Mouse (Mus musculus) layer of hippocampus, adult 2 months (tissue): ENCODE results near the gene Ets1. TPM values are rescaled to one million over a fixed set of nuclear protein-coding genes. Genes with fewer than 3 reads are reported as not detected.

Experiments used
- DNase-seq, 2 experiments: peaks; one replicate each; pipeline ENCODE4 v3.0.0; 2022; ENCODE audit warnings: low spot score in 2 of 2
- H3K27ac ChIP-seq: fragments of 200-600 bp; 2 replicates; pipeline ENCODE4 v1.8.1; 2022
- H3K4me3 ChIP-seq: fragments of 200-600 bp; 2 replicates; pipeline ENCODE4 v1.8.1; 2022; ENCODE audit warnings: mild to moderate bottlenecking
- CTCF ChIP-seq: fragments of 200-600 bp; conservative IDR thresholded peaks from 2 replicates; pipeline ENCODE4 v1.8.1; 2022; ENCODE audit warnings: antibody characterized with exemption, mild to moderate bottlenecking, moderate library complexity
- total RNA-seq, 2 experiments: library from RNA; stranded (reverse); gene quantifications; 2 replicates each; pipeline ENCODE4 v1.2.3; 2021

Gene Ets1
- total RNA-seq, 2 experiments from 2014 or later = 9.9 to 12.2 TPM

GRCm38 (mm10) chr9:32765123-32765522 is 129.1 kb downstream of the Ets1 start:
- no peak for TF ChIP-seq CTCF
- Histone ChIP-seq H3K27ac (no peak overlapping the region), H3K4me3 (no peak overlapping the region)
- DNase-seq = no peak

GRCm38 (mm10) chr9:32778866-32779265 is 142.8 kb downstream of the Ets1 start:
- Histone ChIP-seq H3K27ac (no peak overlapping the region), H3K4me3 (no peak overlapping the region)
- TF ChIP-seq CTCF = no peak
- no peak for DNase-seq

GRCm38 (mm10) chr9:32782391-32783092 is 146.5 kb downstream of the Ets1 start:
- TF ChIP-seq CTCF = no peak
- H3K4me3 ChIP-seq = no peak overlapping the region

GRCm38 (mm10) chr9:32787091-32787490 is 151.1 kb downstream of the Ets1 start:
- Histone ChIP-seq H3K27ac (no peak overlapping the region), H3K4me3 (no peak overlapping the region)
- TF ChIP-seq CTCF = no peak

More at GRCm38 (mm10) chr9:32782391-32783092, 146.5 kb downstream of the Ets1 start:
- no peak for DNase-seq
- H3K27ac ChIP-seq = no peak overlapping the region

GRCm38 (mm10) chr9:32787615-32788014 is 151.6 kb downstream of the Ets1 start:
- no peak for DNase-seq
- TF ChIP-seq CTCF = no peak
- Histone ChIP-seq H3K4me3 (no peak overlapping the region), H3K27ac (no peak overlapping the region)

More at GRCm38 (mm10) chr9:32787091-32787490, 151.1 kb downstream of the Ets1 start:
- DNase-seq = no peak

- no peak for TF ChIP-seq CTCF
- H3K4me3 ChIP-seq = no peak overlapping the region
- peak in 1 of 2 experiments; percentile 3 for DNase-seq
- H3K27ac ChIP-seq = no peak overlapping the region
These were observed 153.3 kb downstream of the Ets1 start for GRCm38 (mm10) chr9:32789306-32789705.

GRCm38 (mm10) chr9:32791699-32792098 is 155.7 kb downstream of the Ets1 start:
- TF ChIP-seq CTCF = no peak
- H3K4me3 ChIP-seq = no peak overlapping the region
- no peak overlapping the region for H3K27ac ChIP-seq
- DNase-seq = no peak

- Histone ChIP-seq H3K27ac (no peak overlapping the region), H3K4me3 (no peak overlapping the region)
- DNase-seq = no peak
- no peak for TF ChIP-seq CTCF
These were observed 162.2 kb downstream of the Ets1 start for GRCm38 (mm10) chr9:32798171-32798570.

- TF ChIP-seq CTCF = no peak
- DNase-seq = no peak
- Histone ChIP-seq H3K27ac (no peak overlapping the region), H3K4me3 (no peak overlapping the region)
These were observed 170.1 kb downstream of the Ets1 start for GRCm38 (mm10) chr9:32806106-32806505.

Other genes with a start within 250 kb of the Ets1 start
- gene Fli1, start 93.4 kb upstream of the Ets1 start, total RNA-seq = 1 to 10 TPM; 4.0 to 4.3 TPM